Mouse (Mus musculus) MEL (cell line): ENCODE results near the gene Clcn3. TPM values are rescaled to one million over a fixed set of nuclear protein-coding genes. Genes with fewer than 3 reads are reported as not detected.
A peak's percentile ranks its signal among the peaks of the same experiment; 100 is the strongest.

ENCODE experiments used
- DNase-seq: peaks from one replicate; pipeline ENCODE4 v3.0.0; 2011; ENCODE audit warnings: low read depth, low spot score
- H3K27ac ChIP-seq: 2 replicates; pipeline ENCODE4 v1.5.1; 2012; ENCODE audit warnings: low read depth, mild to moderate bottlenecking, control low read depth, low read length, moderate library complexity; ENCODE audit not compliant: control insufficient read depth
- H3K27me3 ChIP-seq, 2 experiments: fragments of 150-350 bp in 1 of 2; sonication (generic) in 1 of 2; 2 replicates each; pipeline ENCODE4 v1.6.1; 2012; ENCODE audit warnings: low read length in 2 of 2, mild to moderate bottlenecking in 2 of 2, improper control_type of control experiment in 1 of 2, moderate library complexity in 1 of 2; ENCODE audit not compliant: insufficient read depth in 2 of 2, control insufficient read depth in 1 of 2
- H3K36me3 ChIP-seq, 2 experiments: 2 replicates each; pipeline ENCODE4 v1.6.1; 2012 to 2014; ENCODE audit warnings: low read length in 2 of 2, improper control_type of control experiment in 1 of 2, inconsistent platforms in 1 of 2, mild to moderate bottlenecking in 1 of 2; ENCODE audit not compliant: insufficient read depth in 2 of 2, control insufficient read depth in 1 of 2
- H3K4me1 ChIP-seq, 2 experiments: fragments of 150-350 bp in 1 of 2; sonication (generic) in 1 of 2; 2 replicates each; pipeline ENCODE4 v1.6.1; 2012; ENCODE audit warnings: low read length in 2 of 2, improper control_type of control experiment in 1 of 2, mild to moderate bottlenecking in 1 of 2; ENCODE audit not compliant: insufficient read depth in 2 of 2, control insufficient read depth in 1 of 2
- H3K4me3 ChIP-seq, 2 experiments: fragments of 150-350 bp in 1 of 2; sonication (generic) in 1 of 2; 2 replicates each; pipeline ENCODE4 v1.5.1; 2012; ENCODE audit warnings: low read depth in 2 of 2, low read length in 2 of 2, mild to moderate bottlenecking in 2 of 2, moderate library complexity in 2 of 2, control low read depth in 1 of 2, improper control_type of control experiment in 1 of 2; ENCODE audit not compliant: control insufficient read depth in 1 of 2, insufficient read depth in 1 of 2
- H3K79me2 ChIP-seq: 2 replicates; pipeline ENCODE4 v1.6.1; 2012; ENCODE audit warnings: mild to moderate bottlenecking, low read length, moderate library complexity; ENCODE audit not compliant: control insufficient read depth, poor library complexity, insufficient read depth
- H3K9ac ChIP-seq: 2 replicates; pipeline ENCODE4 v1.6.1; 2012; ENCODE audit warnings: low read depth, mild to moderate bottlenecking, control low read depth, low read length, moderate library complexity; ENCODE audit not compliant: control insufficient read depth, poor library complexity, severe bottlenecking
- H3K9me3 ChIP-seq: fragments of 150-350 bp; sonication (generic); replicated peaks from 2 replicates; pipeline ENCODE4 v1.6.1; 2012; ENCODE audit warnings: mild to moderate bottlenecking, low read length, improper control_type of control experiment, moderate library complexity; ENCODE audit not compliant: insufficient read depth
- CHD2 ChIP-seq: IDR thresholded peaks from 2 replicates; pipeline ENCODE4 v1.6.1; 2011; ENCODE audit warnings: low read length, improper control_type of control experiment
- CTCF ChIP-seq, 3 experiments: IDR thresholded peaks in 2 of 3; conservative IDR thresholded peaks in 1 of 3; 2 replicates each; pipeline ENCODE4 v1.5.1; 2011 to 2012; ENCODE audit warnings: low read length in 3 of 3, low read depth in 2 of 3, mild to moderate bottlenecking in 2 of 3, improper control_type of control experiment in 1 of 3, inconsistent platforms in 1 of 3, mixed read lengths in 1 of 3, moderate library complexity in 1 of 3; ENCODE audit not compliant: control insufficient read depth in 1 of 3, insufficient read depth in 1 of 3, poor library complexity in 1 of 3, severe bottlenecking in 1 of 3
- E2F4 ChIP-seq: IDR thresholded peaks from 2 replicates; pipeline ENCODE4 v1.6.1; 2011; ENCODE audit warnings: low read depth, low read length, improper control_type of control experiment, borderline replicate concordance
- EP300 ChIP-seq, 2 experiments: IDR thresholded peaks; 2 replicates each; pipeline ENCODE4 v1.6.1; 2011; ENCODE audit warnings: improper control_type of control experiment in 2 of 2, low read length in 2 of 2, low read depth in 1 of 2, mild to moderate bottlenecking in 1 of 2
- ETS1 ChIP-seq: IDR thresholded peaks from 2 replicates; pipeline ENCODE4 v1.6.1; 2012; ENCODE audit warnings: low read depth, mild to moderate bottlenecking, inconsistent platforms, low read length, improper control_type of control experiment, moderate library complexity
- GATA1 ChIP-seq: IDR thresholded peaks from 2 replicates; pipeline ENCODE4 v1.6.1; 2011; ENCODE audit warnings: low read depth, low read length, improper control_type of control experiment
- MAX ChIP-seq: IDR thresholded peaks from 2 replicates; pipeline ENCODE4 v1.6.1; 2011; ENCODE audit warnings: low read length, improper control_type of control experiment
- MXI1 ChIP-seq: IDR thresholded peaks from 2 replicates; pipeline ENCODE4 v1.6.1; 2011; ENCODE audit warnings: mild to moderate bottlenecking, low read depth, low read length, improper control_type of control experiment
- MYB ChIP-seq: IDR thresholded peaks from 2 replicates; pipeline ENCODE4 v1.6.1; 2011; ENCODE audit warnings: mild to moderate bottlenecking, low read depth, low read length, improper control_type of control experiment
- MYC ChIP-seq: IDR thresholded peaks from 2 replicates; pipeline ENCODE4 v1.6.1; 2011; ENCODE audit warnings: low read depth, mild to moderate bottlenecking, low read length, improper control_type of control experiment, moderate library complexity
- NELFE ChIP-seq: IDR thresholded peaks from 2 replicates; pipeline ENCODE4 v1.6.1; 2011; ENCODE audit warnings: low read depth, low read length, improper control_type of control experiment
- NRF1 ChIP-seq: IDR thresholded peaks from 2 replicates; pipeline ENCODE4 v1.6.1; 2014; ENCODE audit warnings: low read depth, mild to moderate bottlenecking, inconsistent platforms, low read length, improper control_type of control experiment, moderate library complexity; ENCODE audit not compliant: poor library complexity, insufficient read depth, severe bottlenecking
- POLR2AphosphoS2 ChIP-seq: IDR thresholded peaks from 2 replicates; pipeline ENCODE4 v1.6.1; 2011; ENCODE audit warnings: low read length, improper control_type of control experiment
- RAD21 ChIP-seq: IDR thresholded peaks from 2 replicates; pipeline ENCODE4 v1.6.1; 2011; ENCODE audit warnings: mild to moderate bottlenecking, low read depth, low read length, improper control_type of control experiment
- RCOR1 ChIP-seq: IDR thresholded peaks from 2 replicates; pipeline ENCODE4 v1.6.1; 2012; ENCODE audit warnings: low read depth, mild to moderate bottlenecking, inconsistent platforms, low read length, improper control_type of control experiment
- SIN3A ChIP-seq: IDR thresholded peaks from 2 replicates; pipeline ENCODE4 v1.6.1; 2012; ENCODE audit warnings: low read length, improper control_type of control experiment, inconsistent platforms
- SMC3 ChIP-seq: IDR thresholded peaks from 2 replicates; pipeline ENCODE4 v1.6.1; 2011; ENCODE audit warnings: low read depth, low read length, improper control_type of control experiment
- TAL1 ChIP-seq: IDR thresholded peaks from 2 replicates; pipeline ENCODE4 v1.6.1; 2012; ENCODE audit warnings: mild to moderate bottlenecking, inconsistent platforms, low read length, moderate library complexity, mixed read lengths
- TBP ChIP-seq: IDR thresholded peaks from 2 replicates; pipeline ENCODE4 v1.8.0; 2011; ENCODE audit warnings: low read depth, low read length, improper control_type of control experiment
- TCF12 ChIP-seq: IDR thresholded peaks from 2 replicates; pipeline ENCODE4 v1.6.1; 2014; ENCODE audit warnings: low read depth, mild to moderate bottlenecking, inconsistent platforms, low read length, improper control_type of control experiment, moderate library complexity
- UBTF ChIP-seq: IDR thresholded peaks from 2 replicates; pipeline ENCODE4 v1.6.1; 2012; ENCODE audit warnings: low read depth, mild to moderate bottlenecking, inconsistent platforms, low read length, improper control_type of control experiment, moderate library complexity, borderline replicate concordance; ENCODE audit not compliant: insufficient read depth
- ZKSCAN1 ChIP-seq: IDR thresholded peaks from 2 replicates; pipeline ENCODE4 v1.6.1; 2012; ENCODE audit warnings: low read depth, mild to moderate bottlenecking, inconsistent platforms, low read length, improper control_type of control experiment, moderate library complexity
- ZMIZ1 ChIP-seq: IDR thresholded peaks from 2 replicates; pipeline ENCODE4 v1.6.1; 2012; ENCODE audit warnings: low read depth, mild to moderate bottlenecking, inconsistent platforms, low read length, improper control_type of control experiment, moderate library complexity
- ZNF384 ChIP-seq: IDR thresholded peaks from 2 replicates; pipeline ENCODE4 v1.6.1; 2012; ENCODE audit warnings: low read depth, mild to moderate bottlenecking, inconsistent platforms, low read length, improper control_type of control experiment
- polyA plus RNA-seq, 2 experiments: library from polyadenylated mRNA; stranded (reverse) in 1 of 2; unstranded in 1 of 2; fragments of >175 nt in 1 of 2; fragments of >200 nt in 1 of 2; gene quantifications; 2 replicates each; pipeline versions ENCODE4 v1.2.1 to v1.2.4; 2012; ENCODE audit warnings: low replicate concordance in 2 of 2, low read depth in 1 of 2; ENCODE audit not compliant: insufficient read length in 2 of 2, insufficient read depth in 1 of 2, missing spikeins in 1 of 2
- total RNA-seq: library from RNA; depleted of rRNA; stranded (reverse); fragments of 300-350 nt; gene quantifications from 2 replicates; pipeline ENCODE4 v1.2.3, GENCODE M21; 2012

The Clcn3 gene
- total and polyA plus RNA-seq, 3 experiments = 28.8 to 65.6 (median 33.0) TPM

GRCm38 (mm10) chr8:60942867-60943266 lies 40.2 kb downstream of the Clcn3 start:
- Histone ChIP-seq H3K27ac (no peak overlapping the region), H3K79me2 (peaks cover 24% of the 10 kb centered on the region), H3K4me3 (no peak overlapping the region), H3K9me3 (no peaks in the 10 kb centered on the region), H3K36me3 (peaks cover 8 to 32% of the 10 kb centered on the region in 2 experiments), H3K4me1 (peaks cover 9 to 38% of the 10 kb centered on the region in 2 experiments; a peak in 3 of 4 replicates), H3K9ac (no peak overlapping the region), H3K27me3 (no peaks in the 10 kb centered on the region)
- peak; percentile 57 for DNase-seq
- TF ChIP-seq CTCF (IDR thresholded peaks at IDR 0.05 in 2 of 3, conservative IDR thresholded peaks at IDR 0.05 in 1 of 3; ENCODE audit: control insufficient read depth in 1 of 3, insufficient read depth in 1 of 3, low read depth in 2 of 3, low read length in 3 of 3, poor library complexity in 1 of 3, severe bottlenecking in 1 of 3) (peak; percentile 21 to 42 (median 41); a peak in 5 of 6 replicates), RAD21 (peak; percentile 3), SMC3 (peak; percentile 22; the same call in 1 of the 2 replicates), ZKSCAN1 (no peak)

- H3K4me1 ChIP-seq = peaks cover 9 to 22% of the 10 kb centered on the region in 2 experiments; a peak in 3 of 4 replicates
- peak; percentile 56 for DNase-seq
- H3K9ac ChIP-seq = no peak overlapping the region
- no peaks in the 10 kb centered on the region for H3K9me3 ChIP-seq
- H3K4me3 ChIP-seq = no peak overlapping the region
- H3K36me3 ChIP-seq = peaks cover 21 to 30% of the 10 kb centered on the region in 2 experiments
- H3K79me2 ChIP-seq = peaks cover 8% of the 10 kb centered on the region
- H3K27ac ChIP-seq = peak overlapping the region; percentile 64
- no peaks in the 10 kb centered on the region for H3K27me3 ChIP-seq
- TF ChIP-seq TAL1 (peak; percentile 57), SMC3 (no peak), MAX (peak; percentile 65; the same call in 1 of the 2 replicates), TBP (no peak), NELFE (no peak), E2F4 (no peak), NRF1 (no peak), MYB (peak; percentile 58; the same call in 1 of the 2 replicates), ETS1 (peak; percentile 78), ZKSCAN1 (no peak), CTCF (IDR thresholded peaks at IDR 0.05 in 2 of 3, conservative IDR thresholded peaks at IDR 0.05 in 1 of 3; ENCODE audit: control insufficient read depth in 1 of 3, insufficient read depth in 1 of 3, low read depth in 2 of 3, low read length in 3 of 3, poor library complexity in 1 of 3, severe bottlenecking in 1 of 3) (no peak), CHD2 (no peak), MXI1 (peak; percentile 57), RCOR1 (peak; percentile 38; the same call in 1 of the 2 replicates), GATA1 (peak; percentile 91), POLR2AphosphoS2 (0 out of 2 replicates have a peak, but pooled peaks have one; percentile 18), EP300 (IDR thresholded peaks at IDR 0.05; ENCODE audit: low read depth in 1 of 2, low read length in 2 of 2) (peak; percentile 81 to 87), SIN3A (peak; percentile 41; the same call in 1 of the 2 replicates), ZNF384 (no peak), UBTF (no peak), TCF12 (peak; percentile 92), ZMIZ1 (no peak), MYC (peak; percentile 82; the same call in 1 of the 2 replicates)
Observed at GRCm38 (mm10) chr8:60938717-60939424, 44.2 kb downstream of the Clcn3 start.
